In the genomic region with DNA sequence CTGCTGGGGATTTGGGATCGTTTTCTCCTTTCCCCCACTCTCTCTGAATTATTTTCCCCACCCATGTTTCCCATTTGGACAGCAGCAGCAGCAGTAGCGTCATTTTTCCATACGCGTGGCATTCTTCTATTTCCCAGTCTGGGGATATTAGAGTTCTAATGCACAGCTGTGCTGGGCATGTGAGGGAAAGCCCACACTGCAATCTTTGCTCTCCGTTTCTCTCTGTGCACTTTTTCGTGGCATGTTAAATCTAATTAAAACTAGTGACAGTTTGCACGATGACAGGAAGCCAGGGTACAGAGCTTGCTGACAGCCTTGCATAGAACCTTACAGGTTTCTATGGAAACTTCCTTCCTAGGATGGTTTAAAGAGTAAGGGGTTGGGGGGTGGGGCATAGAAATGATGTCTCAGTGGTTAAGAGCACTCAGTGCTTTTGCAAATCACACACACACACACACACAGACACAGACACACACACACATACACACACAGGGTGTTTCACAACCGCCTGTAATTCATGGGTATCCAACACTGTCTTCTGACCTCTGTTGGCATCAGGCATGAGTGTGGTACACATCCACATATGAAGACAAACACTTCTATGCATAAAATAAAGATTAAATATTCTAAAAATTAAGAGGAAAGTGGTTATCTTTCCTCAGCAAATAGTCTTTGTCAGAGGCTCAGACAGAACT, we compare ENCODE assay signal across 9 mouse cellular contexts. TPM values are rescaled to one million over a fixed set of nuclear protein-coding genes. Genes with fewer than 3 reads are reported as not detected.
DNase-seq lines count a peak whose midpoint lies in the region; ATAC-seq and TF ChIP-seq lines count a peak whose summit lies in the region.
"Had no signal": no experiment of that assay in that cellular context is flagged by ENCODE, and none has a peak within 500 bp of the region (broad histone marks: within the 10 kb centered on the region; RNA-seq: fewer than 3 reads in every experiment).

No protein-coding gene starts in this region.

- H3K4me2 ChIP-seq in kidney, postnatal 0 days (ENCODE audit: low read length) = peak overlapping the region; percentile 65
- H3K4me2 ChIP-seq in forebrain, embryonic 12.5 days = no peak overlapping the region
- H3K4me2 ChIP-seq in limb, embryonic 14.5 days (replicated peaks; ENCODE audit: low read depth, low read length, severe bottlenecking) = peak overlapping the region; percentile 59

- ATAC-seq in kidney, postnatal 0 days (replicated peaks; ENCODE audit: low FRiP score, low read depth) = no peak
- ATAC-seq in forebrain, embryonic 12.5 days (ENCODE audit: low FRiP score) = peak; percentile 44; the same call in 1 of the 2 replicates
- ATAC-seq in limb, embryonic 14.5 days (ENCODE audit: low FRiP score, low read depth) = peak; percentile 50; the same call in 1 of the 2 replicates
- no peak for ATAC-seq in erythroblast, adult 5-6 weeks (replicated peaks; ENCODE audit: low FRiP score, poor library complexity, severe bottlenecking)
- ATAC-seq in activated CD4-positive, CD25-positive, alpha-beta regulatory T cell, adult 4 months = no peak

- no peak for DNase-seq in kidney, postnatal 0 days (ENCODE audit: low spot score)
- no peak for DNase-seq in kidney, adult 11 months
- peak; percentile 60 for DNase-seq in brain, adult 2 months (ENCODE audit: low read depth, low spot score)
- DNase-seq in limb, embryonic 14.5 days (ENCODE audit: low spot score) = peak; percentile 76
- no peak for DNase-seq in spleen, adult 12 weeks (ENCODE audit: low spot score)

- no peaks in the 10 kb centered on the region for H3K27me3 ChIP-seq in kidney, postnatal 0 days (ENCODE audit: insufficient read depth, low read length)
- H3K27me3 ChIP-seq in forebrain, embryonic 12.5 days = no peaks in the 10 kb centered on the region
- H3K27me3 ChIP-seq in limb, embryonic 14.5 days (ENCODE audit: control insufficient read depth, insufficient read depth, low read length) = no peaks in the 10 kb centered on the region

- 0 out of 2 replicates have a peak, but pooled peaks cover 11% of the 10 kb centered on the region for H3K4me1 ChIP-seq in kidney, postnatal 0 days (replicated peaks; ENCODE audit: insufficient read depth, low read length)
- no peaks in the 10 kb centered on the region for H3K4me1 ChIP-seq in forebrain, embryonic 12.5 days
- peaks cover 22% of the 10 kb centered on the region for H3K4me1 ChIP-seq in limb, embryonic 14.5 days (ENCODE audit: control insufficient read depth, insufficient read depth, low read length)

- H3K9ac ChIP-seq in kidney, postnatal 0 days (ENCODE audit: low read depth, low read length) = no peak overlapping the region
- no peak overlapping the region for H3K9ac ChIP-seq in forebrain, embryonic 12.5 days
- H3K9ac ChIP-seq in limb, embryonic 14.5 days (ENCODE audit: low read depth, low read length, severe bottlenecking) = no peak overlapping the region

- no peaks in the 10 kb centered on the region for H3K36me3 ChIP-seq in kidney, postnatal 0 days (ENCODE audit: insufficient read depth, low read length)
- H3K36me3 ChIP-seq in forebrain, embryonic 12.5 days (replicated peaks) = no peaks in the 10 kb centered on the region
- H3K36me3 ChIP-seq in limb, embryonic 14.5 days (ENCODE audit: control insufficient read depth, insufficient read depth, low read length) = no peaks in the 10 kb centered on the region

- H3K27ac ChIP-seq in kidney, postnatal 0 days = no peak overlapping the region
- no peak overlapping the region for H3K27ac ChIP-seq in forebrain, embryonic 12.5 days
- no peak overlapping the region for H3K27ac ChIP-seq in limb, embryonic 14.5 days (replicated peaks; ENCODE audit: low read depth, low read length)

- no peaks in the 10 kb centered on the region for H3K9me3 ChIP-seq in kidney, postnatal 0 days (replicated peaks; ENCODE audit: low read length)
- no peaks in the 10 kb centered on the region for H3K9me3 ChIP-seq in forebrain, embryonic 12.5 days
- no peaks in the 10 kb centered on the region for H3K9me3 ChIP-seq in limb, embryonic 14.5 days (ENCODE audit: control insufficient read depth, low read length)

- no peak for TF ChIP-seq POLR2A in limb, embryonic 14.5 days (IDR thresholded peaks at IDR 0.05; ENCODE audit: borderline replicate concordance, extremely low read depth, insufficient read depth, insufficient read length)

- no peak for TF ChIP-seq CTCF in kidney, postnatal 0 days (IDR thresholded peaks at IDR 0.05; ENCODE audit: low read depth)

- WGBS in kidney, postnatal 0 days = 41% methylated on average over 8 of the region's 8 CpGs
- 76% methylated on average over 8 of the region's 8 CpGs for WGBS in forebrain, embryonic 12.5 days
- 20% methylated on average over 8 of the region's 8 CpGs for WGBS in limb, embryonic 14.5 days

- peak overlapping the region; percentile 36; the same call in 1 of the 2 replicates for H3K4me3 ChIP-seq in kidney, postnatal 0 days (replicated peaks; ENCODE audit: low read depth, low read length)
- no peak overlapping the region for H3K4me3 ChIP-seq in forebrain, embryonic 12.5 days (replicated peaks)
- H3K4me3 ChIP-seq in limb, embryonic 14.5 days (replicated peaks; ENCODE audit: low read length) = peak overlapping the region; percentile 36; the same call in 1 of the 2 replicates

RNA-seq across cellular contexts. Expression of a gene that starts 3.0 kb away (rescaled TPM):
- polyA plus RNA-seq in kidney, postnatal 0 days (2015; fragmentation: Nextera tagmentation; extraction: Ambion mirVana) = 7.4 and 8.8 TPM in 2 replicates
- polyA plus RNA-seq in forebrain, embryonic 12.5 days (2016; fragmentation: Nextera tagmentation; extraction: Ambion mirVana) = 1.4 TPM in 2 replicates
- 9.5 and 9.6 TPM in 2 replicates for polyA plus RNA-seq in limb, embryonic 14.5 days (2012; rRNA removed)
- 6.5 and 8.1 TPM in 2 replicates for polyA plus RNA-seq in limb, embryonic 14.5 days (2014; fragmentation: Nextera tagmentation; extraction: Ambion mirVana)
- 0.38 TPM in 1 of 2 replicates, not detected in the other for total RNA-seq in erythroblast, adult 5-6 weeks (2015; ENCODE audit: low replicate concordance)
- not detected in 2 replicates for total RNA-seq in erythroblast, adult 5-6 weeks (2017; ENCODE audit: low replicate concordance)
- under 1 TPM in 1 of 2 experiments, not detected in 1; 0.09 TPM for polyA plus RNA-seq in activated CD4-positive, CD25-positive, alpha-beta regulatory T cell, adult 4 months (2017; shearing (Covaris generic))
- total RNA-seq: neutrophil, adult 5-6 weeks had no signal

RNA-seq across cellular contexts. Expression of a gene that starts 34.7 kb away (rescaled TPM):
- 9.1 and 10.5 TPM in 2 replicates for polyA plus RNA-seq in kidney, postnatal 0 days (2015; fragmentation: Nextera tagmentation; extraction: Ambion mirVana)
- 3.7 and 4.3 TPM in 2 replicates for polyA plus RNA-seq in forebrain, embryonic 12.5 days (2016; fragmentation: Nextera tagmentation; extraction: Ambion mirVana)
- polyA plus RNA-seq in limb, embryonic 14.5 days (2012; rRNA removed) = 1.2 and 1.4 TPM in 2 replicates
- 3.3 and 3.4 TPM in 2 replicates for polyA plus RNA-seq in limb, embryonic 14.5 days (2014; fragmentation: Nextera tagmentation; extraction: Ambion mirVana)
- total RNA-seq in erythroblast, adult 5-6 weeks (2015; ENCODE audit: low replicate concordance) = 3.5 TPM in 1 of 2 replicates, not detected in the other
- total RNA-seq in erythroblast, adult 5-6 weeks (2017; ENCODE audit: low replicate concordance) = not detected in 2 replicates
- polyA plus RNA-seq in activated CD4-positive, CD25-positive, alpha-beta regulatory T cell, adult 4 months (2017; shearing (Covaris generic)) = not detected

Comparison
In these comparisons a context has a peak if more than half of its experiments do, and no peak if none do; other contexts are left out.
1. ATAC-seq: peak in forebrain, embryonic 12.5 days (single experiment) and limb, embryonic 14.5 days (single experiment); none in kidney, postnatal 0 days (single experiment), erythroblast, adult 5-6 weeks (single experiment) and activated CD4-positive, CD25-positive, alpha-beta regulatory T cell, adult 4 months (single experiment).
2. DNase-seq: peak in brain, adult 2 months (single experiment) and limb, embryonic 14.5 days (single experiment); none in kidney, postnatal 0 days (single experiment), kidney, adult 11 months (single experiment) and spleen, adult 12 weeks (single experiment).